Mouse (Mus musculus) kidney, adult 8-10 months (tissue): ENCODE measurements around the gene Slc15a5.

Source experiments
- DNase-seq, 2 experiments: peaks; one replicate each; pipeline ENCODE4 v3.0.0; 2022

Slc15a5 gene

GRCm38 (mm10) chr6:138079816-138080215 lies at the start of gene Slc15a5:
Gene Slc15a5 (minus strand): TSS chr6:138079916.
- DNase-seq = no peak

GRCm38 (mm10) chr6:138128392-138129335 lies 48.9 kb upstream of the Slc15a5 start:
- DNase-seq = no peak

- DNase-seq = no peak
These were observed 37.8 kb upstream of the Slc15a5 start for GRCm38 (mm10) chr6:138117496-138117895.

- DNase-seq = no peak
These were observed 24.8 kb upstream of the Slc15a5 start for GRCm38 (mm10) chr6:138104559-138104958.

- no peak for DNase-seq
These were observed 23.2 kb upstream of the Slc15a5 start for GRCm38 (mm10) chr6:138102940-138103339.

- no peak for DNase-seq
These were observed 22.1 kb upstream of the Slc15a5 start for GRCm38 (mm10) chr6:138101843-138102242.

GRCm38 (mm10) chr6:138099646-138100045 lies 19.9 kb upstream of the Slc15a5 start:
- DNase-seq = no peak

- no peak for DNase-seq
These were observed 15.3 kb upstream of the Slc15a5 start for GRCm38 (mm10) chr6:138095060-138095459.

GRCm38 (mm10) chr6:138092432-138092831 lies 12.7 kb upstream of the Slc15a5 start:
- no peak for DNase-seq

- no peak for DNase-seq
These were observed 9.4 kb upstream of the Slc15a5 start for GRCm38 (mm10) chr6:138089084-138089483.

GRCm38 (mm10) chr6:138086421-138086820 lies 6.7 kb upstream of the Slc15a5 start:
- peak; percentile 13 to 38 for DNase-seq

- DNase-seq = no peak
These were observed 1.2 kb upstream of the Slc15a5 start for GRCm38 (mm10) chr6:138080778-138081549.

- no peak for DNase-seq
These were observed 1.9 kb downstream of the Slc15a5 start for GRCm38 (mm10) chr6:138077681-138078439.

GRCm38 (mm10) chr6:138075723-138076122 lies 4.0 kb downstream of the Slc15a5 start:
- DNase-seq = no peak

- no peak for DNase-seq
These were observed 6.2 kb downstream of the Slc15a5 start for GRCm38 (mm10) chr6:138073540-138073939.

GRCm38 (mm10) chr6:138072963-138073339 lies 6.8 kb downstream of the Slc15a5 start:
- DNase-seq = no peak

GRCm38 (mm10) chr6:138072110-138072962 lies 7.4 kb downstream of the Slc15a5 start:
- no peak for DNase-seq

GRCm38 (mm10) chr6:138071505-138072107 lies 8.1 kb downstream of the Slc15a5 start:
- no peak for DNase-seq

- DNase-seq = no peak
These were observed 8.8 kb downstream of the Slc15a5 start for GRCm38 (mm10) chr6:138070720-138071504.

GRCm38 (mm10) chr6:138069921-138070320 lies 9.8 kb downstream of the Slc15a5 start:
- no peak for DNase-seq

GRCm38 (mm10) chr6:138055572-138055971 lies 24.1 kb downstream of the Slc15a5 start:
- no peak for DNase-seq
